Mouse (Mus musculus) frontal cortex, postnatal 14 days (tissue): Measurements from ENCODE around the gene Ugt1a6b.
"Not testable (repeated sequence)": the region's sequence is repeated elsewhere in the genome, so short reads cannot be mapped to it uniquely, and the experiment has no call there.

Experiments used
- DNase-seq, 2 experiments: peaks; one replicate each; pipeline ENCODE4 v3.0.0; 2022; ENCODE audit warnings: low spot score in 2 of 2

Gene Ugt1a6b

DNA sequence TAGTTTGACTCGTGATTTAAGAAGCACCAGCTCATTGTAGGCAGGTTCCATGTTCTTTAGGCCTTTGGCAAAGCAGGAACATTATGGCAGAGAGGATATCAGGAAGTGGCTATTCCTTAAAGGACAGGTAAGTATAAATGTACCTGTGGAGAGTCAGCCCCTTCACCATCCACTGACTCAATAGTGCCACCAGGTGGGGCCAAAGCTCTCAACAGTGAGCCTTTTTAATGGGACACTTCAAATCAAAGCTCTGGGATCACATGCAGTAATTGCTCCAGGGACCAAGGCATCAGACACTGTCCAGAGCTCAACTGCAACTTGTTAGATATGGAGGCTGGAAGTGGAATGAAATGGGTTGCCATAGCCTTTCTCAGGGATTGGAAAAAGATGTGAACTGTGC lies 18.5 kb downstream of the Ugt1a6b start:
- not testable (repeated sequence) for DNase-seq

DNA sequence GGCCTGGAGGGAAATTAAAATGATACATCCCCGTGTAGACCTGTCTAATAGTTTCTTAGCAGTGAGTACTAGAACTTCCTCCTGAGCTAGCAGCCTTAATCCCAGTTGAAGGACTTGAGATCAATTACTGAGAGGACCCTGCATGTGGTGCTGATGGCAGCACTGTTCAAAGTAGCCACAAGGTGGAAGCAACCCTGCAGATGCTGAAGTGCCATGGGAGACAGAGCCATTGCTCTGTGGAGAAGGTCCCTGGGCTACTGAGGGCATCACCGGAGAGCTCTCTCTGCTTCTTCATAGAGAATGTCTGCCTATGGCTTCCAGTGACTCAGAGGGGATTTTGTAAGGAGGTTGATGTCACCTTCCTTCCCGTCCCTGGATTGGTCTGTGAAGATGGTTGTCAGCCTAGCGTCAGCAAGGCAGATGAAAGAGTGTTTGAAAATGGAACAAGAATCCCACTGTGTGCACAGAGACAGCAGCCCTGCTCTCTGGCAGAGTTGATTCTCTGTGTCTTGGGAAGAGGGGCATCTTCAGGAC lies 22.8 kb downstream of the Ugt1a6b start:
- not testable (repeated sequence) for DNase-seq

GRCm38 (mm10) chr1:88129091-88129490 lies 26.0 kb downstream of the Ugt1a6b start:
- DNase-seq: not testable (repeated sequence)

- not testable (repeated sequence) for DNase-seq
Observed at GRCm38 (mm10) chr1:88130223-88130622, 27.2 kb downstream of the Ugt1a6b start.

DNA sequence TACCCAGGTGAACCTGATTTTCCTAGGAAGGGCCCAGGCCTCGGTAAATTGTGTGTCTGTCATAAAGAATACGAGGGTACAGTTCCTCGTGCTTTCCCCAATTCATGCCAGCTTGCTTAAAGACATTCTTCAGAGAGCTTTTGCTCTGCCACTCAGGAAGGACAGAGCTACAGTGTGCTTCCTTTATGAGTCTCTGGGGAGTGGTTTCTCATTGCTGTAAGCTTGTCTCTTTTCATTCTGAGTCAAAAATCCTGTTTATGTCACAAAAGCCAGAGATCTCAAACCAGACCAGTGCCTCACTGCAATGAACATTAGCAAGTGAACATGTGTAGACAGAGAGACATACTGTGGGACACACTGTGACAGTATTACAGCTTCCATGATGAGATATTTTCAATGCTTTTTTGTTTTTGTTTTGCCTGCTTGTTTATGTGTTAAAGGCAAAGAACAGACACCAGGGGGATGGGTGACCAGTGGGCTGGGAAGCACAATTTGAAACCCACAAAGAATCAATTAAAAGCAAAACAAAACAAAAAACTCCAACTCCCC lies 30.9 kb downstream of the Ugt1a6b start:
- no peak for DNase-seq

DNA sequence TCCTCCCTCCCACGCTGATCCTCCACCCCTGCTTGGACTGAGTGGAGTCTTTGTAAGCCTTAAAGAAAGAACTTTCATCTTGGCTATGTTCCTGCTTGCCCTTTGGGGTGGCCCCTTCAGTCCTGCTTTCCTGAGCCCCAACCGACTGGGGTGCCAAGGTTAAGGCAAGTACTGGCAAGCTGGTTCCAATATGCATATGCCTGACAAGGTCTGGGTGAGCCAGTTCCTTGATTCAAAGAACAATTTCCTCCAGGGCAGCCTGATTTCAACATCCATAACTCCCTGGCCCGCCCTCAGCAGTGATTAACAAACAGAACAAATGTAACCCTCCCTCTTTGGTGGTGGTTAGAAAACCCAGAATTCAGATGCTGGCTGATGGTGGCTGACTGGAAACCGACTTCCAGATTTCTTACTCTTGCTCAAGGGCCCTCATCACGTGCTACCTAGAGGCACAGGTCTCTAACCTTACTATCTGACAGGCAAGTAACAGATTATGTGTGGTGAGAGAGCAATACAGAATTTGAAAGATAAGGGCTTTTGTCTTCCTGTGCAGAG lies 31.5 kb downstream of the Ugt1a6b start, which contains the start of gene Ugt1a6a:
Gene Ugt1a6a (plus strand): TSS at position 353 of the 555 bp plus-strand sequence.
- DNase-seq: not testable (repeated sequence)

GRCm38 (mm10) chr1:88135229-88135904 lies 32.3 kb downstream of the Ugt1a6b start:
- DNase-seq: not testable (repeated sequence)

DNA sequence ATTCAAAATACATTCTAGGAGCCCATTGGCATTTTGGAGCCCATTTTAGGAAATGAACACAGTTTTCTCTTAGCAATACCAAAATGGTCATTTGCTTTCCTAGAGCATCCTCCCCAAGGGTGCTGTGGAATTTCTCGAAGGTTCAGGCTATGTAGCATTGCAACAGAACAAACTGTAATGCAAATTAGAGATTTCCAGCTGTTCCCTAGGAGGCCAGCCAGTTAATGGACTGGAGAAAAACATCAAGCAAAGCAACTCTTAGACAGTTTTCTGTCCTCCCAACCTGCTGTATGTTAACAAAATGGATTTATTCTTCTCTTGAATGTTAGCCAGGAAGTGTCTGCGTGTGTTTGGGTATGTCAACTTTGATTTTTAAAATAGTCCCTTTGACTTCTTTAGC lies 33.6 kb downstream of the Ugt1a6b start:
- no peak for DNase-seq

DNA sequence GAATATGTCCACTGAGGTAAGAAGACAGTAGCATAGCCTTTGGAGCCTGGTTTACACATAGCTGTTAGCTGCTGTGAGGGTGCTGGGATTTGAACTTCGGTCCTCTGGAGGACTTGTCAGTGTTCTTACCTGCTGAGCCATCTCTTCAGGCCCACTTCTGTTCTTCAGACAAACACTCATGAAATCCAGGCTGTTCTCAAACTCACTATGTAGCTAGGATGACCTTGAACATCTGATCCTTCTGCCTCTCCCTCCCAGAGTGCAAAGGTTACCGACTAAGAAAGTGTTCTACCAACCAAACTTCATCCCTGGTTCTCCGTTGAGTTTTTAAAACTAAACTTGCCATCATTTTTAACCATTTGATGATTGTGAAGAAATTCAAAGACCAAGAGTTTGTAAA lies 34.2 kb downstream of the Ugt1a6b start:
- DNase-seq: no peak

DNA sequence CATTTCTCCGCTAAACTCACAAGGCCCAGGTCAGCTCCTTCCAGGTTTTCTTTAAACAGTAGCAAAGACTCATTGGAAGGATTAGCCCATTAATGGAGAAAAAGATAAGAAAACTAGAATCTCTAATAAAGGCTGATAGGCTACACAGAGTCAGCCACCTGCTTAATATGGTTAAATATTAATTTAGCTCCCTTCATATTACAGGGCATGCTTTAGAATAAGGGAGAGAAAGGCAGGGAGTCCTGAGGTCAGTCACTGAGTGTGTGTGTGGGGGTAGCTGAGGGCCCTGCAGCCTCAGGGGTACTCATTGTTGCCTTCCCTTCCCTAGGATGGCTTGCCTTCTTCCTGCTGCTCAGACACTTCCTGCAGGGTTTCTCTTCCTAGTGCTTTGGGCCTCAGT lies 35.1 kb downstream of the Ugt1a6b start:
- DNase-seq: no peak

DNA sequence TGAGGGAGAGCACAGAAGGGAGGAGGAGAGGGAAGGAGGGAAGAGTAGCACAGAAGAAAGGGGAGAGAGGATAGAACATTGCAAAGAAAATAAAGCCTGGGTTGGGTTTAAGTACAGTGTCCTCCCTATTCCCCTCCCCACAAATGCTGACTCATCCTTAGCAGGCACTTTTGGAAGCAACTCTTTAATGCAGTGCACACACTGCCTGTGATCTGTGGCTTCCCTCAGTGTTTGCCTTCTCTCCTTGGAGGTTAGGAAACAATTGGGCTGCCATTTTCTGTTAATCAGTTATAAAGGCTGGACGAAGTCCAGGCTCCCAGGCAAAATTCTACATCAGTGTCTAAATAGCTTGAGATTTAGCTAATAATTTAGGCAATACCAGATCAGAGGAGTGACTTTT lies 37.4 kb downstream of the Ugt1a6b start:
- not testable (repeated sequence) for DNase-seq

GRCm38 (mm10) chr1:88143966-88144675 lies 41.1 kb downstream of the Ugt1a6b start:
- peak in 1 of 2 experiments; percentile 21 for DNase-seq

DNA sequence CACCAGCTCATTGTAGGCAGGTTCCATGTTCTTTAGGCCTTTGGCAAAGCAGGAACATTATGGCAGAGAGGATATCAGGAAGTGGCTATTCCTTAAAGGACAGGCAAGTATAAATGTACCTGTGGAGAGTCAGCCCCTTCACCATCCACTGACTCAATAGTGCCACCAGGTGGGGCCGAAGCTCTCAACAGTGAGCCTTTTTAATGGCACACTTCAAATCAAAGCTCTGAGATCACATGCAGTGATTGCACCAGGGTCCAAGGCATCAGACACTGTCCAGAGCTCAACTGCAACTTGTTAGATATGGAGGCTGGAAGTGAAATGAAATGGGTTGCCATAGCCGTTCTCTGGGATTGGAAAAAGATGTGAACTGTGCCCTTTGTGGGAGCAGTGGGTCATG lies 42.2 kb downstream of the Ugt1a6b start:
- not testable (repeated sequence) for DNase-seq

DNA sequence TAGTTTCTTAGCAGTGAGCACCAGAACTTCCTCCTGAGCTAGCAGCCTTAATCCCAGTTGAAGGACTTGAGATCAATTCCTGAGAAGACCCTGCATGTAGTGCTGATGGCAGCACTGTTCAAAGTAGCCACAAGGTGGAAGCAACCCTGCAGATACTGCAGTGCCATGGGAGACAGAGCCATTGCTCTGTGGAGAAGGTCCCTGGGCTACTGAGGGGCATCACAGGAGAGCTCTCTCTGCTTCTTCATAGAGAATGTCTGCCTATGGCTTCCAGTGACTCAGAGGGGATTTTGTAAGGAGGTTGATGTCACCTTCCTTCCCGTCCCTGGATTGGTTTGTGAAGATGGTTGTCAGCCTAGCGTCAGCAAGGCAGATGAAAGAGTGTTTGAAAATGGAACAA lies 47.1 kb downstream of the Ugt1a6b start:
- not testable (repeated sequence) for DNase-seq

DNA sequence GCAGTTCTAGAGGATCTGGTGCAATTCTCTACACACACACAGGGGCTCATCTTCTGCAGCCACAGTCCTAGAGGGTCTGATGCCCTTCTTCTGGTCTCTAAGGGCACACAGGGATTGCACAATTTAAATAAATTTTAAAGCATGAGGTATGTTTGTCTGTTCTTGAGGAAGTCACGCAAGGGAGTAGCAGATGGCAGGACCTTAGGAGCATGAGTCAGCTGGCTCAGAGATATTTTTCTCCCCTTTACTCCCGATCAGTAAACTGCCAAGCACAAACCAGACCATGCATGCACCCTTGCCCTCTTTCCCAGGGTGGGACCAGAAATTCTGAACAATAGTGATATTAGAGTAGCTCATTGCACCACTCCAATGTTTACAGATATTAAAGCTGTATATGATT lies 55.4 kb downstream of the Ugt1a6b start:
- no peak for DNase-seq

GRCm38 (mm10) chr1:88165711-88166110 lies 62.7 kb downstream of the Ugt1a6b start, which contains the start of gene Ugt1a5:
Ugt1a5 (plus strand) TSS chr1:88166012.
- DNase-seq: no peak

- not testable (repeated sequence) for DNase-seq
Observed at GRCm38 (mm10) chr1:88172190-88172589, 69.1 kb downstream of the Ugt1a6b start.

- no peak for DNase-seq
Observed at GRCm38 (mm10) chr1:88179657-88180056, 76.6 kb downstream of the Ugt1a6b start.

- DNase-seq: no peak
Observed at GRCm38 (mm10) chr1:88186325-88186935, 83.4 kb downstream of the Ugt1a6b start.

DNA sequence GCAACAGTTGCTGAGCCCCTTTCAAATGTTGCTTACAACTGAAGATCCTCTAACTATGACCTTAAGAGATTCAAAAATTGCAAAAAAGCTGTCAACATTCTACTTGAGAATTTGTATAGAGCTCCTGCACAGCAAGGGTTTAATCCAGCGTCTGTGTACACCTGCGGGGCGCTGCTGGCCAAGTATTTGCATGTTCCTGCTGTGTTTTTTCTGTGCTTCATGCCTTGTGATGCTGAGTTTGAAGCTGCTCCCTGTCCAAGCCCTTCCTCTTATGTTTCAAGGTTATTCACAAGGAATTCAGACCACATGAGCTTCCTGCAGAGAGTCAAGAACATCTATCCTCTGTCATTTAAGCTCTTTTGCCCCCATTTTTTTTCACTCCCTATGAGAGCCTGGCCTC lies 89.1 kb downstream of the Ugt1a6b start:
- DNase-seq: no peak

- DNase-seq: no peak
Observed at GRCm38 (mm10) chr1:88195687-88196086, 92.6 kb downstream of the Ugt1a6b start.

- DNase-seq: no peak
Observed at GRCm38 (mm10) chr1:88197443-88197842, 94.4 kb downstream of the Ugt1a6b start.
